Mouse (Mus musculus) liver, adult 2 months (tissue): ENCODE measurements around the gene Cyb5r4.

ENCODE experiments used
- CTCF ChIP-seq: fragments of 200-500 bp; IDR thresholded peaks from 2 replicates; pipeline ENCODE4 v1.5.1; 2011; ENCODE audit warnings: low read depth, low read length, control low read depth
- POLR2A ChIP-seq: fragments of 200-500 bp; IDR thresholded peaks from 2 replicates; pipeline ENCODE4 v1.6.1; 2011; ENCODE audit warnings: low read length, control low read depth; ENCODE audit not compliant: insufficient read depth; ENCODE audit errors: extremely low read depth

DNA sequence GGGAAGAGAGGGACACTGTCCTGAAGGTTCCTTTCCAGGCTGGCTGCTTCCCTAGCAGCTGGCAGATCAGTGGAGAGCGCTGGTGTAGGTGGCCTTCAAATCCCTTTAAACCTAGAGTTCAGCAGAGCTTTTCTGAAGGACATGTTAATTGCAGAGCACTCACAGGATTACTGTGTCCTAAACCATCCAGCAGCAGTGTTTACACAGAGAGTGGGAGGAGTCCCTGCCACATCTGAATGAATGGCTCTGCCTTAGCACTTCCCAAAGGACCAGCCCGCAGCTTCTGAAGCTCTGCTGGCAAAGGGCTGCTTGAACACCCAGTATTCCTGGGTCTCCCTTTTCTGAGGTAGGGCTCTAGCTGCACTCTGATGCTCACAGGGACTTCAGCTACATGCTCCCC, 56.1 kb downstream of the Cyb5r4 start:
- no peak for TF ChIP-seq CTCF
- TF ChIP-seq POLR2A = no peak
